Mouse (Mus musculus) kidney, postnatal 25 days (tissue): ENCODE data around the gene Rcl1.

ENCODE experiments used
- DNase-seq, 2 experiments: peaks; one replicate each; pipeline ENCODE4 v3.0.0; 2021; ENCODE audit warnings: mixed read lengths in 2 of 2

Gene Rcl1

DNA sequence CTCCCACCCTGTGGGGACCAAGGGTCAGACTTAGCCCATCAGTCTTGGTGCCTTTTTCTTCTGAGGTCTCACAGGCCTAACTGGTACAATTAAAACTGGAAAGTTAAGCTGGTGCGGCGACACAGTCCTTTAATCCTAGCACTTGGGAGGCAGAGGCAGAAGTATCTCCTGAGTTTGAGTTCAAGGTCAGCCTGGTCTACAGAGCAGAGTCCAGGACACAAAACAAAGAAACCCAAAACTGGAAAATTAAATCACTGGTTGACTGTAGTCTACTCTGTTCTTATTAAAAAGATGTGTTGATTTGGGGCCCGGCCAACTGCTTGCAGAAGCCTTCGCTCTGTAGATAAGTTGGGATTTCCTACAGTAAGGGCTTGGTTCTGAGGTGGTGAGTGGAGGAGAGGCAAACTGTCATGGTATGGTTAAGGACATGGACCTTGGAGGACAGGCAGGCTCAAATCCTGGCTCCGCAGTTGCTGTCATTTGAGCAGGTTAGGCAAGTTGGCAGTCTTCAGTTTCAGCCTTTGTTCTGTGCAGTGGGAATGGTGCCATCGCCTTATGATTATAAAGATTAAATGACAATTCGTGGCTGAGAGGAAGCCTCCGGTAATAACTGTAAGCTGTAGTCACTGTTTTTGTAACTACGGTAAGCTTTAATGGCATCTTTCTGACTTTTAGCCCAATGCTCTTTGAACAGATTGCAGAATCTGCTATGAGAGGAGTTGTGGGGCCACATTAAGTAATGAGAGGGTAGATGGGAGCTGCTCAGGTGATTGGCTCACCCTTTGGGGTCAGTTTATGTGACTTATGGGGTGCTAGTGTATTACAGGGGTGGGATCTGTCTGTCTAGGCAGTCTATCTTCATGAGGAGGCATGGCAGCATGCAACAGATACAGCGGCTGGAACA, 12.8 kb downstream of the Rcl1 start:
- DNase-seq: no peak

GRCm38 (mm10) chr19:29116796-29117195, 15.6 kb downstream of the Rcl1 start:
- DNase-seq: peak in 1 of 2 experiments; percentile 12

- peak in 1 of 2 experiments; percentile 21 for DNase-seq
Measured at GRCm38 (mm10) chr19:29118196-29118595, 17.0 kb downstream of the Rcl1 start.

DNA sequence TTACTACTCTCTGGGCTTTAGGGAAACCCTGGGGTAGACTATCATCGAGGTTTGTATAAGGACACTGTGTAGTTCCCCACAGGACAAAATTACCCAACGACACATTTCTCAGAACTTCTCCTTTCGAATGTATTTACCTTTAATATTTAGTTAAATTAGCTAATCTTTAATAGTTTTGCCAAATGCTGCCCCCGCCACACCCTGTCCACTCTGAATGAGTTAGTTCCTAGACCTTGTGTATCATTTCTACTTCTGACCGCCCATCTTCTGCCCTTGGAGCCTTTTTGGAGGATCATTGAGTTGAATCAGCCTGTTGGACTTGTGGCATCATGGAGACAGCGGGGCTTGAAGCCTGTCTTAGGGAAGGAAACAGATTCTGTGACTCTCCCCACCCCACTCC, 19.1 kb downstream of the Rcl1 start:
- no peak for DNase-seq

GRCm38 (mm10) chr19:29121394-29121793, 20.2 kb downstream of the Rcl1 start:
- peak; percentile 35 to 45 for DNase-seq

DNA sequence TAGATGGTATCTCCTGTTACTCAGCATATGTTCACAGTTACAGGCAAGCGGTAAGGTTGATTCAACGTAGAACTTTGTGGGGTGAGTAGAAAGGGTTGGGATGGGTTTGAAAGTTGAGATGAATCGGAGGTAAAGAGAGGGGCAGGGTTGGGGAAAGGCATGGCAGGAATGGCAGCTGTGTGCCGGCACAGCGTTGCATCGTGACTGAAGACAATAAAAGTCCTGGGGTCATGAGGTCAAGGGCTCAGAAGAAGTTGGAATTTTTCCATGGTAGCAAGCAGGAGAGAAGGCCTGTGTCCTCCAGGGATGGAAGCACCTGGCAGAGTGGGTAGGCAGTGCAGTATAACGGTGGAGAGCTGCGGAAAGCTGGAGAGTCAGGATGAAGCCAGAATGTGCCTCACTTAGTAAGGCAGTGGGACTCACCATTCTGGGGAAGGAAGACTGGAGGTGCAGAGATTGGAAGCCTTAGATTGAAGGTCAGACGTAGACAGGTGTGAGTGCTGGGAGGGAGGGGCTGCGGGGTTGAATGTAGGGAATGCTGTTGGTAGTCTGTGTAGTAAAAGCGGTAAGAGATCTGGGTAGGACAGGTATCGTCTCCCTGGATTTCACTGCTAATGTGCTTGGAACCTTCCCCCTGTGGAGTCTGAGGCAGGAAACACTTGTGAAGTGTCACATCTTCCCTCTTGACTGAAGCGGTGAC, 23.9 kb downstream of the Rcl1 start:
- peak in 1 of 2 experiments; percentile 22 for DNase-seq

- DNase-seq: peak in 1 of 2 experiments; percentile 22
Measured at GRCm38 (mm10) chr19:29126347-29127015, 25.3 kb downstream of the Rcl1 start.

DNA sequence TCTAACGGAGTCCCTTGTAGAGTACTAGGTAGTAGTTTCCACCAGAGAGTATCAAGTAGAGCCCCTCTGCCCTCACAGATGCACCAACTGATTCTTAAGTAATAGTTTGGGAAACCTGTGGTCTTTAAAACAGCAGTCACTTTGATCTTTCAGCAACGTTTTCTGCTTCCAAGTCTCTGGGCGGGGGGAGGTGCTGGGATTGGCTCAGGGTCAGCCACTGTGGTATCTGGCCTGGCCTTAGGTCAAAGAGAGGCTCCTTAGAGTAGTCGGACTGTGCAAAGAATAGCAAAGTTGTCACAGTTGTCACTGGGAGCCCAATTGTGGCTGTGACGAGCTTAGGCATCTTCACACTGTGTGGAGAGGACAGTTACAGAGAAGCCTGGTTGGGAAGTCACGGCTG, 26.2 kb downstream of the Rcl1 start:
- no peak for DNase-seq

GRCm38 (mm10) chr19:29128217-29128616, 27.0 kb downstream of the Rcl1 start:
- DNase-seq: peak in 1 of 2 experiments; percentile 13

DNA sequence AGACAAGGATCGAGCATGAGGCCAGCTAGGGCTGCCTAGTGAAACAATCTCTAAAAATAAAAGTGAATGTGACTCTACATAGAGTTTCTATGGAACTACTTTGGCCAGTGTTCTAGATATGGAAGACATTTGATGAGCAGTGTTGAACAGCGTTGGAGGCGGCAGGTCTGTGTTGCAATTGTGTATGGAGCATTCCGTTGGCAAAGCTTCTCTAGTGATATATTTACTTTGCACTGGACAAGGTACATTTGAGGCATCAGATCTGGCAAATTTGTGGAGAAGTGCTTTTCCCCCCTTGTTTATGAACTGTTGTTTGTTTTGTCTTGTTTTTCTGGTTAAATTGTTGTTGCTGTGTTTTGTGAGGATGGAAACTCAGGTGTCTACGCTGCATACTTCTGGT, 28.4 kb downstream of the Rcl1 start:
- no peak for DNase-seq

- peak in 1 of 2 experiments; percentile 16 for DNase-seq
Measured at GRCm38 (mm10) chr19:29131171-29131570, 30.0 kb downstream of the Rcl1 start.

- DNase-seq: peak in 1 of 2 experiments; percentile 63
Measured at GRCm38 (mm10) chr19:29134293-29134692, 33.1 kb downstream of the Rcl1 start.

DNA sequence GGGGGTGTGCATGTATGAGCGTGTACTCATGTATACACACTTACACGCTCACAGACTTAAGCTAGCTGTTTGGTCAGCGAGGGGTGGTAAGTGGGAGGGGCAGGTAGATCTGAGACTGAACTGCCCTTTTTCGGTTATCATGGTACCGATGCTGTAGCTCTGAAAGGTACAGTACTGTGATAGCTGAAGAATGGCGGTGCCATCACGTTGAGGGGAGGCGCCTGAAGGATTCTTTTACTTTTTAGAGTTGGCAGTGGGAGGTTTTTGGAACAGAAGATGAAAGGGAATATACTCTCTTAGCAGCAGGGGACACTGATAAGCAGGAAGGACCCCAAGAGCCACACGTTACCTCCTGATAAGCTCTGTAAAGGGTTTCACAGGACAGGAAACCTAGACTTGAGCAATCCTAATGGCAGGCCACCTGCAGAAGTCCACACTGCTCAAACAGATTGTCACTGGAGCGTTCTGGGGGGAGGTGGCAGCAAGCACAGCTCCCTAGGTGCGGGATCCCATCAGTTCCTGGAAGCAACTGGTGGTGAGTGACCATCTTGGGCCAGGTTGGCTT, 34.1 kb downstream of the Rcl1 start:
- peak in 1 of 2 experiments; percentile 19 for DNase-seq

GRCm38 (mm10) chr19:29138546-29139270, 37.5 kb downstream of the Rcl1 start:
- peak in 1 of 2 experiments; percentile 30 for DNase-seq

GRCm38 (mm10) chr19:29139699-29140456, 38.7 kb downstream of the Rcl1 start:
- no peak for DNase-seq

DNA sequence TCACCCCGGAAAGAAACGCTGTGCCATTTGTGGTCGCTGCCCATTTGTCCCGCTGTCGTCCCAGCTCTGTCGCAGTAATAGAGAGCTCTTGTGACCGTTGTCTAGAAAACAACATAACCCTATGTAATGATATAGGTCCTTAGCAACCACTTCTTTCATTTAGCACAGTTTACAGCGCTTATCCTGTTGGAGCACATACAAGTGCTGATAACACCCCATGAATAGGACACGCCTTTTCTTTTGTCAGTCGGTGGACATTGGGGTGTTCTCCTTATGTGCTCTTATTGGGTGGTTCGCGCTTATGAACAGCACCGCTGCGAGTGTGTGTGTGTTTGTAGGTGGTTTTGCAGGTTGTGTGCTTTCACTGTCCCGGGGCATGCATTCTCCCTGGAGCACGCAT, 39.8 kb downstream of the Rcl1 start:
- no peak for DNase-seq

GRCm38 (mm10) chr19:29142307-29142706, 41.1 kb downstream of the Rcl1 start:
- no peak for DNase-seq

GRCm38 (mm10) chr19:29145421-29145820, 44.2 kb downstream of the Rcl1 start:
- DNase-seq: no peak

DNA sequence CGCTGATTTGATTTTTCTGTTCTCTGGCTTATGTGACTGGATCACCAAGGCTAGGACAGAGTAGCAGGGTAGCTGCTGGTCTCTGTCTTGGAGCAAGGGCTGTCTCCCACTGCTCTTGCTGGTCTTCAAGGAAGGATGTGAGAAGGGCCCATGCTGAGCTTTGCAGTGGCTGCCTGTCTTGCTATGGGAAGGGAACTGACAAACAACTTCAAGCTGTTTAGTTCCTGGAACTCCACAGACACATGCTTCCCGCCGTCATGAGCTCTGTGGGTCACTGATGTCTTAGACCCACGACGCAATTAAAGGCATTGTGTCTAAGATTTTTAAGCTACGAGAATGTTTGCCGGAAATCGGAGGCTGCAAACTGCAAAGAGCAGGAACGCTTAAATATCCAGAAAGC, 45.6 kb downstream of the Rcl1 start:
- no peak for DNase-seq

DNA sequence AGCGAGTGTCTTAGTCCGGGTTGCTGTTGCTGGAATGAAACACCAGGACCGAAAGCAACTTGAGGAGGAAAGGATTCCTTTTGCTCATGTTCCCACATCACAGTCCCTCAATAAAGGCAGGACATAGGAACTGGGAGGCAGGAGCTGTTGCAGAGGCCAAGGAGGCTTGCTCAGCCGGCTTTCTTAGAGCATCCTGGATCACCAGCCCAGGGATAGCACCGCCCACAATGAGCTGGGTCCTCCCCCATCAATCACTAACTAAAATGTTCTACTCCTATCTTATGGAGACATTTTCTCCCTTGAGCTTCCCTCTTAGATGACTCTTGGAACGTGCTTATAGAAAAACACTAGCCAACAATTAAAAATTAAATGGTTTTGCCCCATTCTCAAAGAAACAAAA, 48.4 kb downstream of the Rcl1 start:
- DNase-seq: no peak

DNA sequence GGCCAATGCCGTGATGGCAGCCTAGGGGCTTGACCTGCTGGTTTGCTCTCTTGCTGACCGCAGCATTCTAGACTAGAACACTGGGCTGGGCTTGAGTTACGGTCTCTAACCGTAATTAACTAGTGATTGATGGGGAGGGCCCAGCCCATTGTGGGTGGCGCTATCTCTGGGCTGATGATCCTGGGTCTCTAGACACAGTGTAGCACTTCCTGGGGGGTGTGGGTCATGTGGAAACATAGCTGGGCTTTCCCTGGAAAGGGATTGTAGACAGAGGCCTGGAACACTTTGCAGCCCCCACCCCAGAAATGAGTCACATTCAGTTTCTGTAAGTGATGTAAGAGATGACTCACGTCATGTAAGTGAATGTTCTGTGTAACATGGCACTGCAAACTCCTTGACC, 48.9 kb downstream of the Rcl1 start:
- DNase-seq: peak in 1 of 2 experiments; percentile 44
